Mouse (Mus musculus): ENCODE data around the gene Neu4. TPM values are rescaled to one million over a fixed set of nuclear protein-coding genes. Genes with fewer than 3 reads are reported as not detected.
"Not testable (repeated sequence)": the region's sequence is repeated elsewhere in the genome, so short reads cannot be mapped to it uniquely, and the experiment has no call there.

Gene Neu4
- total RNA-seq (2021) = not detected

DNA sequence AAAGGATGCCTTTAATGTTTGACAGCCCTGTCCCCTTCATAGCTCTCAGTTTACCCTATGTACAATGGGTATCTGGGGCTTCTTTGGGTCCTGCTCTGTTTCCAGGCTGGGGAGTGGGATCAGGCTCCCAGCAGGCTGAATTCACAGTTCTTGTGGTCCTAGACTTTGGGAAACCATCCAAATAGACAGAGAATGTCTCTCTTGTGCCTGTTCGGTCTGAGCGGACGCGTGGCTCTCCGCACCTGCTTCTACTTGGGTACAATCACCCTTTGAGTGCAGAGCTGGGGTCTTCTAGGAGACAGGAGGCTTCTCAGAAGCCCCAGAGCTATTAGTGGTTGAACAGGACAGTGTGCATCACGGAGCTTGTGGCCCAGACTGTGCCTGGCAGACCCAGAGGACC is at the start of gene Neu4:
Gene Neu4, plus strand, starts transcription at position 301 of the 400 bp plus-strand sequence.
- intact Hi-C loops (cut with DNase I) = no loop called here
- DNase-seq = no peak

DNA sequence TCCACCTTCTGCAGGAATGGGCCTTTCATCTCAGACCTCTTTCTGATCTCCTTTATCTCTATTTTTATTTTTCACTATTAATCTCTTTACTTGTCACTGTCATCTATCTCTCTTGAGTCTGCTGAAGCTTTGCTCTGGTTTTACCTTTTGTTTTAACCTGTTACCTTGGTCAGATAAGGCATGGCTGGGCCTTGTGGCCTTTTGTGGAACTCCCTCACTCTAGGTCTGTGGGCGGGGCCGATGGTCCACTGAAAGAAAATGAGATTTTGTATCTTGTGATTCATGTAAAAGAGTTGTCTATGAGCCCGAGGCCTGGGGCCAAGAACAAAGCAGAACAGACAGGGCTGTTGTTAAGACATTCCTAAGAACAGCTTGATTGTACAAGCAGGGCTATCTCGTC is 49.5 kb upstream of the Neu4 start:
- intact Hi-C loops (cut with DNase I); DNase-seq: not testable (repeated sequence)

DNA sequence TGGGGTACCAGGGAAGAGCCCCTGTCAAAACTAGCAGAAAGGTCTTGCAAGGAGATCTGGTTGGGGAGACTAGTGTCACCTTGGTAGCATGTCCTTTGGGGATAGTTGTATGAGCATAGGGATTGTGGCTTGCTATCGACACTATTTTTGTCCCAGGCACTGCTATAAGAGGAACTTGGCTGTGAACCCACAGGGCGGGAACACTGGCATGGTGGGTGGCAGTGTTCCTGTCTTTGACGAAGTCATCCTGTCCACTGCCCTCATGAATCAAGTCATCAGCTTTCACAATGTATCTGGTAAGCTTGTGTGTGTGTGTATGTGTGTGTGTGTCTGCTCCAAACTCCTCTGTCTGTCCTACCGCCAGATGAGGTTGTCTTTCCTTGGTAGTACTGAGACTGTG is 44.5 kb upstream of the Neu4 start:
- intact Hi-C loops (cut with DNase I); DNase-seq: not testable (repeated sequence)

DNA sequence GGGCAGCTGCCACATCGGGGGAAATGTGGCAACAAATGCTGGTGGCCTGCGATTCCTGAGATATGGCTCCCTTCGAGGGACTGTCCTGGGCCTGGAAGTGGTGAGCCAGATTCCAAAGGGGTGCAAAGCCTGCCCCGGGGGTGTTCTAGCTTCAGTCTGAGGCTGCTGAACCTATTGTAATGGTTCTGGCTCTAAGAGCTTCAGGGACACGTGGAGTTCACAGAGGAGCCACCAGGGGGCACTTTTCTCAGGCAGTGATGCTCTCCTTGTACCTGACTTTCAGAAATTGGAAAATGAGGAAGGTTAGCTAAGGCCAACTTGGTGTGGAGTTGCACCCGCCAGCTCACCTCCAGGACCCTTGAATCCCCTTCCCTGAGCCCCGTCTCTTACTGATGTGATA is 42.0 kb upstream of the Neu4 start:
- intact Hi-C loops (cut with DNase I); DNase-seq: not testable (repeated sequence)

DNA sequence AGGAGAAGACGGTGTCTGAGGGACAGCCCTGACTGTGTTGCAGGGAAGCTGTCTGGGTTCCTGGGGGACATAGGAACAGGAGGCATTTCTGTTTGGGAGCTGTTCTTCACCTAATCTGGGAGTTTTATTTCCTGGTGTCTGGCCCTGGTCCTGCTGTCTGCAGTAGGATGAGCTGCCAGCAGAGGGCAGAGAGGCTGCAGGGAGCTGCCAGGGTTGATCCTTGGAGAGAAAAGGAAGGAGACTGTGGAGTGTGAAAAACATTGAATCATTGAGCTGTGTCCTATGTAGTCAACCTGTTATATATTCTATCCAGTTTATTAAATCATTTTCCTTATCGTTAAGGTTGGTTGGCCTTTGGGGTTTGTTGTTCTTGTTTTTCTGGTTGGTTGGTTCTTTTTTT is 39.3 kb upstream of the Neu4 start:
- DNase-seq; intact Hi-C loops (cut with DNase I): not testable (repeated sequence)

DNA sequence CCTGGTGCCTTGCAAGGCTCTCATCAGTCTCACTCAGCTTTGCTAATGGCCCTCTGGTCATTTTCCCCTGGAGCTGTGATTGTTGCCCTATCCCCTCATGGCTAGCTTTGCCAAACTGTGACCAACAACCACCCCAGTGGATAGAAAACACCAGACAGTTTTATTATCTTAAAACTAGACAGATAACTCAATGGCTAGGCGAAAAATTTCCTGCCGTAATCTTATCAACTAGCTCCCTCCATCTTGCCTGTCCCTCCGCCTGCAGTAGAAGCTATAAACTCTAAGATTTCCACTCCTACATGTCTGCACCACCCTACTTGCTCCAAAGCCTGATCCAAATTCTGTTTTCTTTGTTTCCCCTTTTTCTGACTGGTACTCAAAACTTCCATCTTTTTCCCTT is 34.1 kb upstream of the Neu4 start:
- DNase-seq = no peak
- intact Hi-C loops (cut with DNase I) = no loop called here

DNA sequence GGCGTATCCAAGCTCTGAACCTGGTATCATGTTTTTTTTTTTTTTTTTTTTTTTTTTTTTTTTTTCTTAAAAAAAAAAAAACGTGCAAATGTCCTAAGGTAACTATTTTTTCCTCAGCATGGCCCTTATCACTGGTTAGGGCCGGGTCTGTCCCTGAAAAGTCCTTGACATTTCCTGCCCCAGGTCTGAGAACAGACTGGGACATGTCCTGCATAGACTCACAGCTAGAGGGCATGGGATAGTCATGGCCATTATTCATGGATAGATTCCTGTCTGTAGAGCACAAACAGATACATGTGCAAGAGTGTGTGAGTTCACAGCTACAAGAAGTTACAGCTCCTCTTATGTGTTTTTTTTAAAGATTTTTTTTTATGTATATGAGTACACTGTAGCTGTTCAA is 31.5 kb upstream of the Neu4 start:
- DNase-seq = no peak
- intact Hi-C loops (cut with DNase I) = no loop called here

DNA sequence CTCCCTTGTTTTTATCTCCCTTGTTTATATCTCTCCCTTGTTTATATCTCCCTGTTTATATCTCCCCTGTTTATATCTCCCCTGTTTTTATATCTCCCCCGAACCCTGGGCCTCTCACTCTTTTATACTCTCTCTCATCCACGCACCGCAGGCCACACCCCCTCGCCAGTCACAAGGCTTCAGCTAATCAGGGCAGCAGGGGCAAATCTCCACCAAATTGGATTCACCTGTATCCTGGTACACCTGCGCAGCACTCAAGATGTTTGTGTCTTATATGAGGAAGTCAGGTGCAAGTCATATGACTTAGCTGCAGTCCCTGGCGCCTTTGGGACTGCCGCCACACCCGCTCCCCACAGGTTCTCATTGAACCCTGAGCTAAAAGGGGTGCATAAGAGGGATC is 30.0 kb upstream of the Neu4 start, which contains the start of gene Gal3st2c:
Gene Gal3st2c, plus strand, starts transcription at position 301 of the 400 bp plus-strand sequence.
- intact Hi-C loops (cut with DNase I) = loop anchor here (2.0 kb wide), 1 partner anchor 69 kb away; no protein-coding TSS in a partner anchor
- DNase-seq = not testable (repeated sequence)

DNA sequence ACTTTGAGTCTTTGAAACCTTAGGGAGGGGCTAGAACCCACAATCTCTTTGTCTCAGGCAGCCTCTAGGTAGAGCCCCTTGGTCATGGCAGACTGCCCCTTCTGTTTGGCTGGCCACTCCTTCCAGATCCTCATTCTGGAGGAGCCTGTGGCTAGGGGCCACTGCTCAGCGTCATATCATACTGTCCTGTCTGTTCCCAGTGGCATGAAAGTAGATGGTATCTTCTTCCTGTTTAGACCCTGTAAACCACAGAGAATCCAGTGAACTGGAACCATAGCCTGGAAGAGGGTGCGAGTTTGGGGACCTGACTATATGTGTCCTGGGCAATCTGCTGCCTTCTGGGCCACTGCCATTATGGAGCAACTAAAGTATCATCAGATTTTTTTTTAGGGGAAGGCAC is 29.2 kb upstream of the Neu4 start:
- intact Hi-C loops (cut with DNase I) = loop anchor here (1.0 to 2.0 kb wide), 2 partner anchors 70 to 134 kb away; no protein-coding TSS in a partner anchor
- DNase-seq = not testable (repeated sequence)

DNA sequence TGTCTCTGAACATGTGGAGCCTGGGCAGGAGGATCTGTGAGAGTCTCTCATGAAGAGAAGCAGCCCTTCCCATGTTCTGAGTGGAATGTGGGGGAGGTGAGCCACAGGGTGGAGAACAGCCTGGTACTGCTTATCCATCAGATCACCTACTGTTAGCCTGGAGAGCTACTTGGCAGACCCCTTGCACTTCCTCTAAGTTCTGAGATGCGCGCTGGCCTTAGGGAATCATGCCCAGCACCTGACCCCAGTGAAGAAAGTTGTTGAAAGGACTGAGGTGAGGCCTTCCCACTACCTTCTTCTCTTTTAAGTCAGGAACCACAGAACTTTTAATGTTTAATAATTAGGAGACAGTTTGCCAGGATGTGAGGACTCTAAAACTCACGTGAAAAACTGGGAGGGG is 28.8 kb upstream of the Neu4 start:
- DNase-seq = not testable (repeated sequence)
- intact Hi-C loops (cut with DNase I) = loop anchor here (1.0 to 2.0 kb wide), 2 partner anchors 71 to 134 kb away; no protein-coding TSS in a partner anchor

DNA sequence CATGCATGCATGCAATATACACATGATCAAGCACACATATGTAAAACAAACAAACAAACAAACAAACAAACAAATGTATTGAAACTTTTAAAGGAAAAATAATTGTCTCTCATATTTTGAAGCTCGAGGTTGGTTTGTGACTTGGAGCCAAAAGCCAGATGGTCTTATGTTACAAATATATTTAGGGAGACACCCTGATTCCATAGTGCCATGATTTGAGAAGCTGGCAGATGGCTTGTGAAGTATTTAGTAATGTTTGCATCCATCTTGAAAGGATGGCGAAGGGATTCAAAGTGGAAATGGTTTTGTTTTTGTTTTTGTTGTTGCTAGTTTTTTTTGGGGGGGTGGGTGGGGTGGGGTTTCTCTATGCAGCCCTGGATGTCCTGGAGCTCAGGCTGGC is 19.2 kb upstream of the Neu4 start:
- intact Hi-C loops (cut with DNase I) = no loop called here
- DNase-seq = no peak

DNA sequence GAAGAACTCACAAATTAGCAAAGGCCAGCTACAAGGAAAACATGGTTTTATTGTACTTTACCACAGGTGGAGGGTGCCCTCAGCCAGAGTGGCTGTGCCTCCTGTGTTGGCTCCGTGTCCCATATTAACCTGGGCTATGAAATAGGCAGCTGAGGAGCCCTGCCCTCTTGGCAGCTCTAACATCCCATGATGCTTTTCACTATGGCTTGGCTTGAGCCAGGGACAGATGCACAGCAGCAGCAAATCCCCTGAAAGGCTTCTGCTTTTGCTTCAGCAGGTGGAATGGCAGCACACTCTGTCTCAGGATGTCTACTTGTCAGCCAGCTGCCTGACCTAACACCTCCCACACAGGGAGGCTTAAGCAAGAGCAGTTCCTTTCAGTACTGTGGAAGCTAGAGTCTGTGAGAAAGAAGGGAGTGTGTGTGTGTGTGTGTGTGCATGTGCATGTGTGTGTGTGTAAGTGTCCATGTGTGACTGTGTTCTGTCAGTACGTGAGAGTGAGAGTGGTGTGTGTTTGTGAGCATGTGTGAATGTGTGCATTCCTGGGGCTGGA is 14.2 kb upstream of the Neu4 start:
- intact Hi-C loops (cut with DNase I); DNase-seq: not testable (repeated sequence)

DNA sequence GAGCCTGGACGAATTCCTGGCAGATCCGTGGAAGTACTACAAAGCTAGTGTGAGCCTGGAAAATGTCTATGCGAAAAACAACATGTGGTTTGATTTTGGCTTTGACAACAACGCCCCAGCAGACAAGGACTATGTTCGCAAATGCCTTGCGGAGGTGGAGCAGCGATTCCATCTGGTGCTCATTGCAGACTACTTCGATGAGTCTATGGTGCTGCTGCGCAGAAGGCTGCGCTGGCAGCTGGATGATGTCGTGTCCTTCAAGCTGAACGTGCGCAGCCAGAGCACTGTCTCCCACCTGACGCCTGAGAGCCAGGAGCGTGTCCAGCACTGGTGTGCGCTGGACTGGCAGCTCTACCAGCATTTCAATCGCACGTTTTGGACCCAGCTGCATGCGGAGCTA is 11.4 kb upstream of the Neu4 start:
- DNase-seq; intact Hi-C loops (cut with DNase I): not testable (repeated sequence)

DNA sequence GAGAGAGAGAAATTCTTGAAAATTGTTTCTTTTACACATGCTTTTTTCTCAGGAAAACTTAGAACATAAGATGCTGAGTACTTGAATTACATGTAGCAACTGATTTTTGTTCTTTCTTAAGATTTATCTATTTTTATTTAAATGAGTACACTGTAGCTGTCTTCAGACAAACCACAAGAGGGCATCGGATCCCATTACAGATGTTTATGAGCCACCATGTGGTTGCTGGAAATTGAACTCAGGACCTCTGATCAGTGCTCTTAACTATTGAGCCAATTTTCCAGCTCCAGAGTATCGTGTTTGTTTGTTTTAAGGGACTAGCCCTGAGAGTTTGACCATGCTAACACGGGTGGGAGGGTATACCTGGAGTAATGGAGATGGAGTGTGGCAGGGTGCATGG is 8.6 kb upstream of the Neu4 start:
- intact Hi-C loops (cut with DNase I) = no loop called here
- no peak for DNase-seq

DNA sequence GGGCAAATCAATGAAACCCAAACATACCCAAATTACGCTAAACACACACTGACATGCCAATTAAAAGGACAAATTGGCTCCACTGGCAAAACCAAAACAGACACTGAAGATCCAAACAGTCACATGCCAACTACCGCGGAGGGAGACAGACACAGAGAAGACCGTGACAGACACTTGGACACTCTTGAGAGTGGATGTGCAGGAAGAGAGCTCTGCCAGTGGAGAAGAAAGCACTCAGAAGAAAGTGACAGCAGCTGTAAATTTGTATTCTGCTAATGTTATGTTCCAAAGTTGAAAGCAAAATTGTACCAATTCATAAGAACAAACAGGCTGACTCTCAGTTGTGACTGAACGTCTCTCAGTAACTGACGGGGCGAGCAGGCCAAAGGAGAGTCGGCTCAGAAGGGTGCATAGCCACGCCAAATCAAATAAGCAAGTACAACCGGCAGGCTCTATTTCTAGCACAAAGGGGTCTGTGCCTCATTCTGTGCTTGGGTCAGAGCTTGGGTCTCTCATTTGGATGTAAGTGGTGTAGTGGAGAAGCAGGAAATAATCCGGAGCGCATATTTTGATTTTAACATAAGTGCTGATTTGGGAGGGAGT is 7.4 kb downstream of the Neu4 start:
- DNase-seq = no peak
- intact Hi-C loops (cut with DNase I) = no loop called here

DNA sequence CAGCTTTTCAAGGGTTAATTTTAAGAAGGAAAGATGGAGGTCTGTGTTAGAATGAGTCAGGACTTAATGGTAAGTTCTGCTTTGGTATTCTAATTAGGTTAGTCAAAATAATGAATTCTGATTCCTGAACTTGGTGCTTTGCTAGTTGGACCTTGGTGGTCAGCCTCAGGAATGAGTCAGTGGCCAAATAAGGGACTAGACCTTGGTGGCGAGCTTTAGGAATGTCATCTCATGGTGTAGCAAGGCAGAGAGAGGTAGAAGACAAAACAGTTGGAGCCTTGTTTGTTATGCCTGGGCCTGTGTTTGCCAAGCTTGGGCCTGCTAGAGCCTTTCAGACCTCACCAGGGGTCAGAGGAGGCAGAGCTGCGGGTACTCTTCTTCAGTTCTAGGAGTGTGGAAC is 8.5 kb downstream of the Neu4 start:
- intact Hi-C loops (cut with DNase I) = no loop called here

DNA sequence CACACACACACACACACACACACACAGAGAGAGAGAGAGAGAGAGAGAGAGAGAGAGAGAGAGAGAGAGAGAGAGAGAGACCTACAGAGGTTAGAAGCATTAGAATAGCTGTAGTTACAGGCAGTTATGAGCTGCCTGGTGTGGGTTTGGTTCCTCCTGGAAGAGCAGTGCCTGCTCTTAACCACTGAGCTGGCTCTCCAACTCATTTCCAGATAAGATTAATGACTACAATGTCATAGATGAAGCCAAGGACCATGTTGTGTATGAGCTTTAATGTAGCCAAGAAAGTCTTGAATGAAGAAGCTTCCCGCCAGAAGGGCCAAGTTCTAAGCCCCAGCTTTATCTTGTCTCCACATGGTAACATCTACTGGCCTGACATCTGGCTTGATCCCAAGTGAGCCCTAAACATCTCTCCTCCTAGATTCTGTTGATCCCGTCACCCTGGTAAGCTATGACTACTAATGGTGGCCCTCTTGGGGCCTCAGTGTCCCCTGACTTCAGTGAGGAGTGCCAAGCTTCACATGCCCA is 12.9 kb downstream of the Neu4 start:
- intact Hi-C loops (cut with DNase I) = no loop called here

More for the DNA sequence above, 8.5 kb downstream of the Neu4 start:
- no peak for DNase-seq

DNA sequence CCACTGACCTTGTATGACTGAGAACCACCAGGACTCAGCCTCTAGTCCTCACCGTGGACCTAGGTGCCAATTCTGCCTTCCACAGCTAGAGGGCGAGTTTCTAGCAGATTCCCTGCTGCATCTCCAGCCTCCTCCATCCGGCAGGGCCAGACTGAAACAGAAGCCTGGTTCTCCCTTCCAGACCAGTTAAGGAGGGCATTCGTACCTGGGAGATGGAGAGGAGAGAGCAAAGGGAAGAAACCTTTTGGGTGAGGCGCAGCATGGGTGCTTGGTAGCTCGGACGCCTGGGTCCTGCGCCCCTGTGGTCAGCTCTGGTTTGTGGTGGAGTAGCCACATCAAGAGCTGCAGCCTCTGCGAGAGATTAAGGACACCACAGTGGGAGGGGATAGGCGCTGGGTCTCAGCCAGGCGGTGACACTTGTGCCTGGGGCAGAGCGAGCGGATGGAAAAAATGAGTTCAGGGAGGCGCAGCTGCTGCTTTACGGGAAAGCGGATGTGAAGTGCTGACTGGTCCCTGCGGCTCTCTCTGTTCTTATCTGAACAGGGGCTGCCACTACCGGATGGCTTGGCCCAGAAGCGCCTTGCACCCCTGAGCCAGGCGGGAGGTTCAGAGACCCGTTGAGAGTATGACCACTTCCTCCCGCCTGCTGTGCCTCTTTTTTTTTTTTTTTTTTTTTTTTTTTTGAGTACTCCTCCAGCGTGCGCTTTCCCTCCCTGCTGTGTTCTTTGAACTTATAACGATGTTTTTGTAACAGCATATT is 14.9 kb downstream of the Neu4 start:
- peak; percentile 86 to 91 for DNase-seq
- intact Hi-C loops (cut with DNase I) = loop anchor here (1.0 kb wide), 1 partner anchor 44 kb away; no protein-coding TSS in a partner anchor

More for the DNA sequence above, 12.9 kb downstream of the Neu4 start:
- DNase-seq = no peak

DNA sequence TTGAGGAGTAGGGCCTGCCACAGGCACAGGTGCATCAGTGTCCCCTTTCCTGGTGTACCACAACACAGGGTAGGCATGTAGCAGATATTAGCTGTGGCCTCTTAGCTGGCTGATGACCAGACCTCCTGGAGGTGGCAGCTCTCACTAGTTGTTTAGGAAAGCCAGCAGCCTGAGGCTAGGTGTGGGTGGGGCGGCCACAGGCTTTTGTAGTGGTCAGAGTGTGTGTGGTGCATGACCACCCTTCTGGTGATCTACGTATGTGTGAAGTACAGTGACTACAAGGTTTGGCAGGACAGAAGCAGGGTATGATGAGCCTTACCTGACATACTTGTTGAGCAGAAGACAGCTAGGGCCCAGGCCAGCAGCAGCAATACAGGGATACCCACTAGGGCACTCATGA is 20.1 kb downstream of the Neu4 start:
- intact Hi-C loops (cut with DNase I) = no loop called here
- no peak for DNase-seq

DNA sequence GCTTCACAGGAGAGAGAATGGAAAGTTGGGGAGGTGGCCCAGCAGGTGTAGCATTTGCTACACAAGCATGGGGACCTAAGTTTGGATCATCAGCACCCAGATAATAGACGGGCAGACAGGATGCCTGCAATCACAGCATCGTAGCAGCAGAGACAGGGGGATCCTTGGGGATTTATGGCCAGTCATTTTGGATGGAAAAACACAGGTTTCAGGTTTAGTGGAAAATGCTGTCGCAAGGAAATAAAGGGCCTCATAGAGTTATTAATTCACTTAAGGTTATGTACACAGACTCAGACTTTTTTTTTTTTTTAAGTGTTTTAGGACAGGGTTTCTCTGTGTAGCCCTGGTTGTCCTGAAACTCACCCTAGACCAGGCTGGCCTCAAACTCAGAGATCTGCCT is 25.3 kb downstream of the Neu4 start:
- intact Hi-C loops (cut with DNase I) = no loop called here
- DNase-seq = no peak

DNA sequence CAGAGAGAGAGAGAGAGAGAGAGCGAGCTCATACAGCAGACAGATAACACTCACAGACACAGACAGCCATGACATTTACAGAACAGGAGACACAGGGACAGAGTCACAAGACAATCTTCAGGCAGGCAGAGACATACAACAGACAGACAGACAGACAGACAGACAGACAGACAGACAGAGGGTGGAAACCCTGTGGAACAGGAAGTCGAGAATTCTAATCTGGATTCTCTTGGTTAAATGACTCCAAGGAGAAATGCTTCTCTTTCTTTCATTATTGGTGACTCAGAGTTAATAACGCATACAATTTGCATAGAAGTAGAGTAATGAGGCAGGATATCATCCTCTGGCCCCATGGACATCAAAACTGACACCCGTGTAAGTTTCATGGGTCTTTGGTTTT is 26.3 kb downstream of the Neu4 start:
- DNase-seq = no peak
- intact Hi-C loops (cut with DNase I) = no loop called here
